Mouse (Mus musculus) heart, adult 2 months (tissue): ENCODE measurements at regions not wholly inside any gene's neighbourhood (a gene's known extent, or its start where the extent isn't known, plus 50 kb on each side); places are given as distances from the start of the nearest gene placed in this dataset.

Experiments used
- CTCF ChIP-seq: fragments of 200-600 bp; IDR thresholded peaks from 2 replicates; pipeline ENCODE4 v1.8.1; 2022; ENCODE audit warnings: antibody characterized with exemption, mild to moderate bottlenecking, moderate library complexity
- EP300 ChIP-seq: fragments of 200-500 bp; IDR thresholded peaks from 2 replicates; pipeline ENCODE4 v1.6.1; 2011; ENCODE audit warnings: low read depth, low read length, control low read depth; ENCODE audit not compliant: insufficient read depth
- POLR2A ChIP-seq: fragments of 200-500 bp; IDR thresholded peaks from 2 replicates; pipeline ENCODE4 v1.6.1; 2011; ENCODE audit warnings: mild to moderate bottlenecking, low read depth, low read length, control low read depth; ENCODE audit not compliant: insufficient read depth

DNA sequence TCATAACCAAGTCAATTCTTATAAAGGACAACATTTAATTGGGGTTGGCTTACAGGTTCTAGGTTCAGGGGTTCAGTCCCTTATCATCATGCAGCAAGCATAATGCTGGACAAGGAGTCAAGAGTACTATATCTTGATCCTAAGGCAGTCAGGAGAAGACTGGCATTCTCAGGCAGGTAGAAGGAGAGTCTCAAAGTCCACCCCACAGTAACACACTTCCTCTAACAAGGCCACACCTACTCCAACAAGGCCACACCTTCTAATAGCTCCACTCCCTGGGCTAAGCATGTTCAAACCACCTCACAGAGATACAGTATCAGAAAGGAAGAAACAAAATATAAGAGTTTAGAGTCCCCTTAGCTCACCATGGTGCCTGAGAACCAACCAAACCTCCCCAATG is 557.3 kb upstream of the Castor2 start:
- TF ChIP-seq CTCF (no peak), POLR2A (no peak), EP300 (no peak)
